Comparison of ENCODE assay signal across 8 mouse cellular contexts in genomic region chr19:10947219-10947618, GRCm38 (mm10). TPM values are rescaled to one million over a fixed set of nuclear protein-coding genes. Genes with fewer than 3 reads are reported as not detected.
DNase-seq lines count a peak whose midpoint lies in the region; ATAC-seq and TF ChIP-seq lines count a peak whose summit lies in the region.

No protein-coding gene starts in this region.

- TF ChIP-seq POLR2A in kidney, adult 2 months (IDR thresholded peaks at IDR 0.05; ENCODE audit: low read depth, low read length) = no peak
- no peak for TF ChIP-seq POLR2A in cortical plate, adult 2 months (IDR thresholded peaks at IDR 0.05; ENCODE audit: extremely low read depth, insufficient read depth, low read length)

- H3K27me3 ChIP-seq in kidney, adult 2 months (replicated peaks; ENCODE audit: control insufficient read depth, insufficient read depth, low read length) = no peaks in the 10 kb centered on the region
- H3K27me3 ChIP-seq in intestine, embryonic 15.5 days (replicated peaks) = no peaks in the 10 kb centered on the region
- no peaks in the 10 kb centered on the region for H3K27me3 ChIP-seq in midbrain, embryonic 16.5 days (ENCODE audit: control insufficient read depth, insufficient read depth, low read depth, low read length)

- H3K36me3 ChIP-seq in kidney, adult 2 months (ENCODE audit: control insufficient read depth, insufficient read depth, low read length) = no peaks in the 10 kb centered on the region
- peaks cover 30% of the 10 kb centered on the region for H3K36me3 ChIP-seq in intestine, embryonic 15.5 days
- H3K36me3 ChIP-seq in midbrain, embryonic 16.5 days (ENCODE audit: control insufficient read depth, insufficient read depth, low read length) = peaks cover 25% of the 10 kb centered on the region

- TF ChIP-seq CTCF in kidney, adult 2 months (conservative IDR thresholded peaks at IDR 0.05; ENCODE audit: insufficient read depth, insufficient read length, low read depth, low read length) = no peak
- TF ChIP-seq CTCF in cortical plate, adult 2 months (IDR thresholded peaks at IDR 0.05; ENCODE audit: extremely low read depth, insufficient read depth, low read length) = no peak

- H3K4me2 ChIP-seq in intestine, embryonic 15.5 days (replicated peaks) = peak overlapping the region; percentile 83
- H3K4me2 ChIP-seq in midbrain, embryonic 16.5 days (ENCODE audit: low read length) = peak overlapping the region; percentile 100

- DNase-seq in kidney, adult 2 months = no peak
- no peak for DNase-seq in kidney, postnatal 4 days
- no peak for DNase-seq in spleen, postnatal 36 days (ENCODE audit: low spot score in 2 of 2)
- DNase-seq in ovary, adult 18-20 months (ENCODE audit: low spot score) = no peak
- DNase-seq in urinary bladder, adult 18-20 months (ENCODE audit: low spot score in 2 of 2) = no peak

- H3K9me3 ChIP-seq in intestine, embryonic 15.5 days = no peaks in the 10 kb centered on the region
- no peaks in the 10 kb centered on the region for H3K9me3 ChIP-seq in midbrain, embryonic 16.5 days (replicated peaks; ENCODE audit: control insufficient read depth, low read length, poor library complexity, severe bottlenecking)

- 69% methylated on average over 5 of the region's 5 CpGs for WGBS in kidney, adult 2 months
- 83% methylated on average over 5 of the region's 5 CpGs for WGBS in intestine, embryonic 15.5 days
- WGBS in midbrain, embryonic 16.5 days = 83% methylated on average over 5 of the region's 5 CpGs

- H3K9ac ChIP-seq in intestine, embryonic 15.5 days = peak overlapping the region; percentile 83
- peak overlapping the region; percentile 85 for H3K9ac ChIP-seq in midbrain, embryonic 16.5 days (ENCODE audit: low read depth, low read length)

- no peak overlapping the region for H3K27ac ChIP-seq in kidney, adult 2 months (ENCODE audit: insufficient read depth, low read depth, low read length)
- no peak overlapping the region for H3K27ac ChIP-seq in cortical plate, adult 2 months (ENCODE audit: insufficient read depth, low read length)
- no peak overlapping the region for H3K27ac ChIP-seq in intestine, embryonic 15.5 days
- H3K27ac ChIP-seq in midbrain, embryonic 16.5 days (ENCODE audit: low read length) = no peak overlapping the region

- H3K4me1 ChIP-seq in kidney, adult 2 months (ENCODE audit: control insufficient read depth, insufficient read depth, low read length) = peaks cover 10% of the 10 kb centered on the region
- H3K4me1 ChIP-seq in cortical plate, adult 2 months (ENCODE audit: control insufficient read depth, insufficient read depth, low read length) = peaks cover 16% of the 10 kb centered on the region; the same call in 1 of the 2 replicates
- peaks cover 18% of the 10 kb centered on the region for H3K4me1 ChIP-seq in intestine, embryonic 15.5 days (replicated peaks)
- peaks cover 28% of the 10 kb centered on the region for H3K4me1 ChIP-seq in midbrain, embryonic 16.5 days (ENCODE audit: control insufficient read depth, insufficient read depth, low read length)

- no peak for ATAC-seq in intestine, embryonic 15.5 days
- ATAC-seq in midbrain, embryonic 16.5 days = no peak

- peak overlapping the region; percentile 5; the same call in 1 of the 2 replicates for H3K4me3 ChIP-seq in kidney, adult 2 months (ENCODE audit: insufficient read depth, low read depth, low read length)
- peak overlapping the region; percentile 40; the same call in 1 of the 2 replicates for H3K4me3 ChIP-seq in cortical plate, adult 2 months (ENCODE audit: insufficient read depth, low read length)
- H3K4me3 ChIP-seq in intestine, embryonic 15.5 days (replicated peaks) = peak overlapping the region; percentile 56
- H3K4me3 ChIP-seq in midbrain, embryonic 16.5 days (ENCODE audit: low read depth, low read length) = peak overlapping the region; percentile 69

RNA-seq across cellular contexts. Expression of gene Ccdc86, which starts 1.8 kb away (rescaled TPM):
- polyA plus RNA-seq in kidney, adult 2 months (2012; rRNA removed) = 3.9 TPM in 2 replicates
- polyA plus RNA-seq in cortical plate, adult 2 months (2012; rRNA removed) = 5.0 and 5.5 TPM in 2 replicates
- 29.0 and 29.5 TPM in 2 replicates for polyA plus RNA-seq in intestine, embryonic 15.5 days (2015; fragmentation: Nextera tagmentation; extraction: Ambion mirVana)
- 12.8 and 13.5 TPM in 2 replicates for polyA plus RNA-seq in midbrain, embryonic 16.5 days (2015; fragmentation: Nextera tagmentation; extraction: Ambion mirVana)

RNA-seq across cellular contexts. Expression of gene Ptgdr2, which starts 10.3 kb away (rescaled TPM):
- 0.05 TPM in 1 of 2 replicates, not detected in the other for polyA plus RNA-seq in kidney, adult 2 months (2012; rRNA removed)
- polyA plus RNA-seq in cortical plate, adult 2 months (2012; rRNA removed) = 0.11 and 0.21 TPM in 2 replicates
- 0.05 and 0.06 TPM in 2 replicates for polyA plus RNA-seq in intestine, embryonic 15.5 days (2015; fragmentation: Nextera tagmentation; extraction: Ambion mirVana)
- polyA plus RNA-seq in midbrain, embryonic 16.5 days (2015; fragmentation: Nextera tagmentation; extraction: Ambion mirVana) = 0.09 and 0.14 TPM in 2 replicates

RNA-seq across cellular contexts. Expression of gene Zp1, which starts 26.8 kb away (rescaled TPM):
- polyA plus RNA-seq in kidney, adult 2 months (2012; rRNA removed) = 0.05 TPM in 1 of 2 replicates, not detected in the other
- not detected in 2 replicates for polyA plus RNA-seq in cortical plate, adult 2 months (2012; rRNA removed)
- not detected in 2 replicates for polyA plus RNA-seq in intestine, embryonic 15.5 days (2015; fragmentation: Nextera tagmentation; extraction: Ambion mirVana)
- 0.58 and 0.89 TPM in 2 replicates for polyA plus RNA-seq in midbrain, embryonic 16.5 days (2015; fragmentation: Nextera tagmentation; extraction: Ambion mirVana)

RNA-seq across cellular contexts. Expression of gene Ms4a10, which starts 27.3 kb away (rescaled TPM):
- 0.18 TPM in 1 of 2 replicates, not detected in the other for polyA plus RNA-seq in kidney, adult 2 months (2012; rRNA removed)
- polyA plus RNA-seq in cortical plate, adult 2 months (2012; rRNA removed) = not detected in 2 replicates
- polyA plus RNA-seq in intestine, embryonic 15.5 days (2015; fragmentation: Nextera tagmentation; extraction: Ambion mirVana) = 37.4 and 51.1 TPM in 2 replicates
- polyA plus RNA-seq in midbrain, embryonic 16.5 days (2015; fragmentation: Nextera tagmentation; extraction: Ambion mirVana) = not detected in 2 replicates

RNA-seq across cellular contexts. Expression of gene Ms4a15, which starts 45.8 kb away (rescaled TPM):
- not detected in 2 replicates for polyA plus RNA-seq in kidney, adult 2 months (2012; rRNA removed)
- polyA plus RNA-seq in cortical plate, adult 2 months (2012; rRNA removed) = not detected in 2 replicates
- 0.21 and 0.28 TPM in 2 replicates for polyA plus RNA-seq in intestine, embryonic 15.5 days (2015; fragmentation: Nextera tagmentation; extraction: Ambion mirVana)
- not detected in 2 replicates for polyA plus RNA-seq in midbrain, embryonic 16.5 days (2015; fragmentation: Nextera tagmentation; extraction: Ambion mirVana)

Comparison
In these comparisons a context has a peak if more than half of its experiments do, and no peak if none do; other contexts are left out.
1. H3K4me3 ChIP-seq: peak in every context shown above with its lines; median percentile 69 in midbrain, embryonic 16.5 days; 56 in intestine, embryonic 15.5 days; 40 in cortical plate, adult 2 months; 5 in kidney, adult 2 months.